Mouse (Mus musculus) CH12.LX (cell line): ENCODE measurements around the gene Rbmx. TPM values are rescaled to one million over a fixed set of nuclear protein-coding genes. Genes with fewer than 3 reads are reported as not detected.

Experiments
- DNase-seq: peaks from one replicate; pipeline ENCODE4 v3.0.0-alpha.2; 2013; ENCODE audit errors: extremely low read depth
- H3K27ac ChIP-seq: 2 replicates; pipeline ENCODE4 v1.5.1; 2012; ENCODE audit warnings: low read depth, mild to moderate bottlenecking, control low read depth, moderate library complexity; ENCODE audit not compliant: insufficient read depth
- H3K27me3 ChIP-seq: replicated peaks from 2 replicates; pipeline ENCODE3; 2012; ENCODE audit warnings: inconsistent platforms
- H3K36me3 ChIP-seq, 2 experiments: replicated peaks in 1 of 2; 2 replicates each; pipeline versions ENCODE3 to v1.6.1; 2012; ENCODE audit warnings: inconsistent platforms in 1 of 2, low read length in 1 of 2, mild to moderate bottlenecking in 1 of 2, mixed read lengths in 1 of 2, moderate library complexity in 1 of 2; ENCODE audit not compliant: control insufficient read depth in 1 of 2, insufficient read depth in 1 of 2
- H3K4me1 ChIP-seq, 2 experiments: 2 replicates each; pipeline ENCODE4 v1.6.1; 2012; ENCODE audit warnings: inconsistent platforms in 1 of 2, moderate library complexity in 1 of 2; ENCODE audit not compliant: insufficient read depth in 2 of 2, control insufficient read depth in 1 of 2
- H3K4me2 ChIP-seq: 2 replicates; pipeline ENCODE4 v1.6.1; 2012; ENCODE audit warnings: low read depth, mild to moderate bottlenecking, control low read depth; ENCODE audit not compliant: poor library complexity, insufficient read depth, severe bottlenecking
- H3K4me3 ChIP-seq, 3 experiments: fragments of 150-350 bp in 1 of 3; sonication (generic) in 1 of 3; replicated peaks in 1 of 3; 2 replicates each; pipeline versions ENCODE3 to v1.5.1; 2011 to 2012; ENCODE audit warnings: low read depth in 2 of 3, low read length in 2 of 3, mild to moderate bottlenecking in 2 of 3, moderate library complexity in 2 of 3, control low read depth in 1 of 3, improper control_type of control experiment in 1 of 3, inconsistent platforms in 1 of 3, mixed read lengths in 1 of 3; ENCODE audit not compliant: poor library complexity in 1 of 3
- H3K79me2 ChIP-seq: replicated peaks from 2 replicates; pipeline ENCODE4 v1.6.1; 2012; ENCODE audit warnings: mild to moderate bottlenecking, moderate library complexity; ENCODE audit not compliant: control insufficient read depth, poor library complexity, insufficient read depth, severe bottlenecking; ENCODE audit errors: extremely low read depth
- H3K9ac ChIP-seq: 2 replicates; pipeline ENCODE4 v1.6.1; 2012; ENCODE audit warnings: low read depth, mild to moderate bottlenecking, control low read depth, moderate library complexity; ENCODE audit not compliant: insufficient read depth
- H3K9me3 ChIP-seq: replicated peaks from 2 replicates; pipeline ENCODE3; 2012; ENCODE audit warnings: low read length, inconsistent platforms, mixed read lengths
- CHD1 ChIP-seq: IDR thresholded peaks from 2 replicates; pipeline ENCODE4 v1.6.1; 2012; ENCODE audit warnings: low read depth, low read length, improper control_type of control experiment, inconsistent platforms
- CHD2 ChIP-seq: IDR thresholded peaks from 2 replicates; pipeline ENCODE4 v1.6.1; 2011; ENCODE audit warnings: low read length, improper control_type of control experiment
- CTCF ChIP-seq, 2 experiments: IDR thresholded peaks in 1 of 2; conservative IDR thresholded peaks in 1 of 2; 2 replicates each; pipeline ENCODE4 v1.5.1; 2011 to 2012; ENCODE audit warnings: low read depth in 2 of 2, low read length in 2 of 2, improper control_type of control experiment in 1 of 2, inconsistent platforms in 1 of 2, mild to moderate bottlenecking in 1 of 2, moderate library complexity in 1 of 2
- E2F4 ChIP-seq: IDR thresholded peaks from 2 replicates; pipeline ENCODE4 v1.6.1; 2011; ENCODE audit warnings: low read depth, low read length, improper control_type of control experiment; ENCODE audit not compliant: insufficient replicate concordance
- EP300 ChIP-seq: IDR thresholded peaks from 2 replicates; pipeline ENCODE4 v1.6.1; 2011; ENCODE audit warnings: low read length, improper control_type of control experiment
- ETS1 ChIP-seq: conservative IDR thresholded peaks from 2 replicates; pipeline ENCODE4 v1.6.1; 2012; ENCODE audit warnings: low read depth, mild to moderate bottlenecking, inconsistent platforms, low read length, improper control_type of control experiment, moderate library complexity
- GABPA ChIP-seq: IDR thresholded peaks from 2 replicates; pipeline ENCODE4 v1.6.1; 2012; ENCODE audit warnings: low read depth, low read length, improper control_type of control experiment, inconsistent platforms; ENCODE audit not compliant: insufficient replicate concordance
- HCFC1 ChIP-seq: IDR thresholded peaks from 2 replicates; pipeline ENCODE4 v1.6.1; 2012; ENCODE audit warnings: low read depth, mild to moderate bottlenecking, inconsistent platforms, low read length, improper control_type of control experiment
- IRF4 ChIP-seq: IDR thresholded peaks from 2 replicates; pipeline ENCODE4 v1.6.1; 2014; ENCODE audit warnings: low read depth, mild to moderate bottlenecking, inconsistent platforms, low read length, improper control_type of control experiment
- JUND ChIP-seq: conservative IDR thresholded peaks from 2 replicates; pipeline ENCODE4 v1.6.1; 2011; ENCODE audit warnings: low read depth, low read length, improper control_type of control experiment
- KAT2A ChIP-seq: IDR thresholded peaks from 2 replicates; pipeline ENCODE4 v1.6.1; 2012; ENCODE audit warnings: low read length, improper control_type of control experiment, inconsistent platforms; ENCODE audit not compliant: insufficient replicate concordance
- MEF2A ChIP-seq: IDR thresholded peaks from 2 replicates; pipeline ENCODE4 v1.6.1; 2014; ENCODE audit warnings: low read depth, mild to moderate bottlenecking, inconsistent platforms, low read length, improper control_type of control experiment, borderline replicate concordance
- MXI1 ChIP-seq: IDR thresholded peaks from 2 replicates; pipeline ENCODE4 v1.6.1; 2011; ENCODE audit warnings: mild to moderate bottlenecking, low read depth, low read length, improper control_type of control experiment
- NRF1 ChIP-seq: IDR thresholded peaks from 2 replicates; pipeline ENCODE4 v1.6.1; 2014; ENCODE audit warnings: low read depth, mild to moderate bottlenecking, inconsistent platforms, low read length, improper control_type of control experiment, moderate library complexity
- RAD21 ChIP-seq: IDR thresholded peaks from 2 replicates; pipeline ENCODE4 v1.6.1; 2011; ENCODE audit warnings: low read depth, mild to moderate bottlenecking, low read length, improper control_type of control experiment, moderate library complexity
- SIN3A ChIP-seq: IDR thresholded peaks from 2 replicates; pipeline ENCODE4 v1.6.1; 2012; ENCODE audit warnings: low read length, improper control_type of control experiment, inconsistent platforms
- SMC3 ChIP-seq: IDR thresholded peaks from 2 replicates; pipeline ENCODE4 v1.6.1; 2011; ENCODE audit warnings: low read depth, low read length, improper control_type of control experiment
- TBP ChIP-seq: conservative IDR thresholded peaks from 2 replicates; pipeline ENCODE4 v1.6.1; 2011; ENCODE audit warnings: low read depth, low read length, improper control_type of control experiment
- UBTF ChIP-seq: IDR thresholded peaks from 2 replicates; pipeline ENCODE4 v1.6.1; 2012; ENCODE audit warnings: low read depth, mild to moderate bottlenecking, inconsistent platforms, low read length, improper control_type of control experiment, moderate library complexity
- USF1 ChIP-seq: IDR thresholded peaks from 2 replicates; pipeline ENCODE4 v1.6.1; 2014; ENCODE audit warnings: low read depth, mild to moderate bottlenecking, inconsistent platforms, low read length, improper control_type of control experiment
- ZC3H11A ChIP-seq: IDR thresholded peaks from 2 replicates; pipeline ENCODE4 v1.6.1; 2012; ENCODE audit warnings: low read depth, mild to moderate bottlenecking, inconsistent platforms, low read length, improper control_type of control experiment
- ZKSCAN1 ChIP-seq: IDR thresholded peaks from 2 replicates; pipeline ENCODE4 v1.6.1; 2012; ENCODE audit warnings: low read depth, inconsistent platforms, low read length, improper control_type of control experiment, borderline replicate concordance
- ZMIZ1 ChIP-seq: IDR thresholded peaks from 2 replicates; pipeline ENCODE4 v1.6.1; 2012; ENCODE audit warnings: low read depth, mild to moderate bottlenecking, inconsistent platforms, low read length, improper control_type of control experiment
- ZNF384 ChIP-seq: IDR thresholded peaks from 2 replicates; pipeline ENCODE4 v1.6.1; 2012; ENCODE audit warnings: low read depth, low read length, improper control_type of control experiment, inconsistent platforms
- dilution Hi-C: fragments of 300-500 bp; cut with MboI; formaldehyde crosslinking; loops from 2 replicates; pipeline ENCODE4 v1.14.3; 2020; ENCODE audit warnings: low sequenced_read_pairs; ENCODE audit not compliant: extremely low pct_unique_long_range_greater_than_20kb, extremely low pct_ligation_motif_present
- in situ Hi-C: fragments of 300-500 bp; cut with MboI; formaldehyde crosslinking; loops from 3 replicates; pipeline ENCODE4 v1.14.3; 2019; ENCODE audit warnings: low sequenced_read_pairs, low pct_ligation_motif_present, low pct_unique_long_range_greater_than_20kb, mixed read lengths
- polyA plus RNA-seq: library from polyadenylated mRNA; unstranded; fragments of >175 nt; gene quantifications from 2 replicates; pipeline ENCODE4 v1.2.1, GENCODE M21; 2012; ENCODE audit warnings: low read depth; ENCODE audit not compliant: insufficient read length
- total RNA-seq, 2 experiments: library from RNA; depleted of rRNA; stranded (reverse); fragments of 300-350 nt in 1 of 2; fragments of >200 nt in 1 of 2; gene quantifications; 2 replicates each; pipeline ENCODE4 v1.2.3; 2012 to 2014

The Rbmx gene
- total and polyA plus RNA-seq, 3 experiments: 24.6 to 56.3 (median 27.8) TPM

DNA sequence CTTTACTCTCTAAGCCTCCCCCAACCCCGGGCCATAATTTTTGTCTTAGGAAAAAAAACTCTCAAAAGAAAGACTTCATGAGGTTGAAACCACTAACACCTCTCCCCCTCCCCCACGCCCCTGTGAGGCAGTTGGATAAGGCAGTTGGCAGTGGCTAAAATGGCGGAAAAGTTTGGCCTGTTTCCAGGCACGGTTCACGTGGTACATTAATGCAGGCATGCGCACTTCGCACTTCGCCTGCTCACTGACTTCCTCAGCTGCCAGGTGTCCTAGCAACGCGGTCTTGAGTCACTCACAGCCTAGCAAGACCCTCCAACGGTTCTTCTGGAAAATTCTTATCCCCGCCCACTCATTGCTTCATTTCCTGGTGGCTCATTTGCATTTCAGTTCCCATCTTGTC is 15.9 kb upstream of the Rbmx start, which contains the start of gene Gm364:
Gene Gm364, plus strand, starts transcription at position 386 of the 400 bp plus-strand sequence.
- Histone ChIP-seq H3K79me2 (no peaks in the 10 kb centered on the region), H3K9me3 (no peaks in the 10 kb centered on the region), H3K4me3 (no peak within 1 kb of the TSS), H3K27ac (no peak within 1 kb of the TSS), H3K9ac (no peak within 1 kb of the TSS), H3K4me1 (no peaks in the 10 kb centered on the region), H3K4me2 (no peak within 1 kb of the TSS)
- in situ Hi-C loops: no loop called here
- TF ChIP-seq TBP (no peak), IRF4 (no peak), NRF1 (no peak), KAT2A (no peak), HCFC1 (no peak), SIN3A (no peak), USF1 (no peak), CHD1 (no peak)
- TF ChIP-seq, all 38 proteins: peak for 0
- dilution Hi-C loops: no loop called here
- Histone ChIP-seq H3K36me3 (no peaks in the 10 kb centered on the region), H3K27me3 (no peaks in the 10 kb centered on the region)
- no peak for DNase-seq

DNA sequence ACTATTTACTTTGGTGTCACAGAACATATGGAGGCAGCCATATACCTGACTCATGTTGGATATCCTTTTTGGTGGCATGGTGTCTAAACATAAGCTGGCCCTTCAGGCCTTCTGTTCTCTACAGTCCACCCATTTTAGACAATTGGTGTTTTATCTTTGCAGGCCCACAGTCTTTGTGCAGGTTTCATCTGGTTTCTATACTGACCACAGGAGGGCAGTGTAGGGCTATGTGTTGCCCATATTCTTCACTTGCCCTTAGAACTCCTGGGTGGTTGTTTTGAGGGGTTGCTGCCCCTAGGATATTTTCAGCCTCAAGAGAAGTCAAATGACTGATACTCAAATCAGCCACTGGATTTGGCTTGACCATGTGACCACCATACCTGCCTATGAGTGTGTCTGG is 10.8 kb upstream of the Rbmx start:
- Histone ChIP-seq H3K27me3 (no peaks in the 10 kb centered on the region), H3K4me3 (no peak overlapping the region), H3K79me2 (no peaks in the 10 kb centered on the region), H3K27ac (no peak overlapping the region), H3K9me3 (no peaks in the 10 kb centered on the region), H3K36me3 (no peaks in the 10 kb centered on the region), H3K4me2 (no peak overlapping the region), H3K4me1 (0 out of 4 replicates have a peak, but pooled peaks cover 0 to 6% of the 10 kb centered on the region in 2 experiments), H3K9ac (no peak overlapping the region)
- dilution Hi-C loops: no loop called here
- DNase-seq: peak; percentile 36
- in situ Hi-C loops: no loop called here
- TF ChIP-seq E2F4 (no peak), CTCF (conservative IDR thresholded peaks at IDR 0.05 in 1 of 2, IDR thresholded peaks at IDR 0.05 in 1 of 2; ENCODE audit: low read depth in 2 of 2, low read length in 2 of 2) (peak in 1 of 2 experiments; percentile 65; a peak in 2 of 4 replicates), NRF1 (no peak), RAD21 (peak; percentile 62), SMC3 (peak; percentile 50), UBTF (no peak)

DNA sequence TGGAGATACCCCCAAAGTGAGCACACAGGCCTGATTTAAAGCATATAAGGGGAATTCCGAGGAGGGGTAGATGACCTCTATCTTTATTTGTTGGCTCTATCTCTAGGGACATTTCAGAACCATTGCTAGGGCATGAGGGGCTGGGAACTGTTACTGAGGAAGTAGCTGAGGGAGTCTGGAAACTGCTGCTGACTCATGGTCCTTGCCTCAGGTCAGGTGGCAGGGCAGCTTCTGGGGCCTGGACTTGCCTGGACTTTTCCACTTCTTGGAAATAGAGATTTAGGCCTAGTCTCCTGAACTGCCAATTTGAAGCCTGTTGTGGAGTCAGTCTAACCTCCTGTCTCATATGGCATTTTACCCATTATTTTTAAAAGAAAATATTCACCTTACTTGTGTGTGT is 8.6 kb upstream of the Rbmx start:
- DNase-seq: no peak
- Histone ChIP-seq H3K27me3 (no peaks in the 10 kb centered on the region), H3K9ac (no peak overlapping the region), H3K4me3 (no peak overlapping the region), H3K27ac (no peak overlapping the region), H3K9me3 (no peaks in the 10 kb centered on the region), H3K79me2 (no peaks in the 10 kb centered on the region), H3K36me3 (no peaks in the 10 kb centered on the region), H3K4me1 (0 out of 4 replicates have a peak, but pooled peaks cover 0 to 6% of the 10 kb centered on the region in 2 experiments), H3K4me2 (no peak overlapping the region)
- dilution Hi-C loops: no loop called here
- in situ Hi-C loops: no loop called here
- no peak for TF ChIP-seq CHD2
- TF ChIP-seq CTCF (conservative IDR thresholded peaks at IDR 0.05 in 1 of 2, IDR thresholded peaks at IDR 0.05 in 1 of 2; ENCODE audit: low read depth in 2 of 2, low read length in 2 of 2): no peak
- TF ChIP-seq JUND: no peak
- TF ChIP-seq MEF2A: no peak
- no peak for TF ChIP-seq ZNF384
- TF ChIP-seq SIN3A: no peak
- no peak for TF ChIP-seq ETS1
- no peak for TF ChIP-seq ZMIZ1
- no peak for TF ChIP-seq E2F4
- TF ChIP-seq ZC3H11A: no peak
- TF ChIP-seq SMC3: no peak
- TF ChIP-seq ZKSCAN1: no peak
- no peak for TF ChIP-seq EP300
- TF ChIP-seq MXI1: no peak
- TF ChIP-seq GABPA: no peak
- TF ChIP-seq USF1: no peak
- TF ChIP-seq IRF4: no peak
- no peak for TF ChIP-seq NRF1
